Mouse (Mus musculus): Measurements from ENCODE around the gene Tspan7.

Tspan7 gene

DNA sequence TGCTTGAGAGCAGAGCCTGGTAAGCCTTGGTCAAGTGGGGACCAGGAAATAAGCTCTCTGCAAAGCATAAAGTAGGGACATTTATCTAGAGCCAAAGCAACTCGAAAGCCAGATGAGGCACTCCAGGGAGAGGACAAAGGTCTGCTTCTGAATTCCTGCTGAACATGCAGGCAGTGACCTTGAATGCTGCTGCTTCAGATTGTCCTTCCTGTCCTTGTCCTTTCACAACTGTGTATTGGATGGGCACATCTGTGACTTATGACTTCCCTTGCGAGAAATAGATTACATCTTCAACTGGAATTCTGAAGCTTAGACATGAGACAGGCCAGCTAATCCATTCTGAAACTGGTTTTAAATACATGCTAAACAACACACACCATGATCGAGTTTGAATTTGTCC is 71.9 kb downstream of the Tspan7 start:
- no peak for DNase-seq

DNA sequence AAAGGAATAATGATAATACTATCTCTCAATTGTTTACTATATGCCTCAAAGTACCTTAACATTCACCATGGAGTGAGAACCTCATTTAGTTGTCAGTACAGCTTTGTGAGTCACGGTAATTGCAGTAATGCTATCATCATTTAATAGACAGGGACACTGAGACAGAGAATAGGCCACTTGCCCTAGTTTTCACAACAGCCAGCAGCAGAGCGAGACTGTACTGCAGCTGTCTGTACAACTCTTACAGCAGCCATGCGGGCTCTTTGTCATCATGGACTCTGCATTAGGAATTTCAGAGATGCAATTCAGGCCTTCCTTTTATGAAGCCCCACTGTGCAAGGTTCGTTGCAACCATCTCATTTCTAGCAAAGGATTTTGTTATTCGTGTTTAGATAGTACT is 72.6 kb downstream of the Tspan7 start:
- DNase-seq = no peak

DNA sequence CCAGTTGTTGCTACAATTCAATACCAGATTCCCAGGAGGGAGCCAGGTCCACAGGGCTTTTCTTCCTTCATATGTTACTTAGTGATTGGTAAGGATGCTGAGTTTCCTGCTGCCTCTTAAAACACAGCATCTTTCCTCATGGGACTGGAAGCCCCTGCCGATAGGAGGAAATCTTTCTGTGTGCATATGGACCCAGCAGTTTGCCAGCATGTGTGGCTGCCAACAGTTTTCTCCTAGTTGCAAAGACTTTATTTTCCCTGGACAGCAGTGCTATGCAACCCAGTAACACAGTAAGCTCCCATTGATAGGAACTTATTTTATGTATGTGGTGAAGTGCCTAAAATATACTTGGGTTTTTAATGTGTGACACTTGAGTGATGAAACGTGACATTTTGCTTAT is 73.7 kb downstream of the Tspan7 start:
- no peak for DNase-seq

DNA sequence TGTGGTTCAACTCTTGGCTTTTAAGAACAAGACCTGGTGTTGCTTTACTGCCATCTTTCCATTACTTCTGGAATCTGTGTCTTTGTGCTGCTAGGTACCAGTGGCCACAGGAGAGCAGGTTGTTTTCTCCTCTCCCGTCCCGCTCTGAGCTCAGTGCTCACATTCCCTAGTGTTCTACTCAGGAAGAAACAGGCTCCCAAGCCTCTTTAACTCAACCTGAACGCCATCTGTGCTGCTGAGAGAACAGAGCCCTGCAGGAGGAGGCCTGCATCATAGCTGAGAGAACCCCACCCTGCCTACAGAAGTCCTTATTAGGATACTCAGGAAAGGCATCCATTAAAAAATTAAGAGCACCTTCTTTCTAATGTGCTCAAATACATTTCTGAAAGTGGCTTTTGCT is 80.9 kb downstream of the Tspan7 start:
- no peak for DNase-seq

DNA sequence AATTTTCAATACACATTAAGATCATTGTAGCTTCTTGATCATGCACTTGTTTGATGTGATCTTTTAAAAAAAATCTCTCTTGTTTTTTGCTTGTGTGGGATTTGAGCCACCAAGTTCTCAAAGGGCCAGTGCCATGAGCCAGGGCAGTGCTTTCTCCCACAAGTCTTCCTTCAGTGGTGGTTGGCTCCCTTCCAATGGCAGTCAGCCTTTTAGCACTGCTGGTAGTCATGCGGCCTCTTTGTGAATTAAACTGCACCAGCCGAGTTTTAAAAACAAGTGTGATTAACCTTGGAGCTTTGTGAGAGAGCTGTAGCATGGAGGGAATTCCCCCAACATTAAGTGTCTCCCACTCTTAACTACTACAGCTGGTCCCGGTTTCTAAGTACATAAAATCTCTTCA is 89.6 kb downstream of the Tspan7 start:
- no peak for DNase-seq

DNA sequence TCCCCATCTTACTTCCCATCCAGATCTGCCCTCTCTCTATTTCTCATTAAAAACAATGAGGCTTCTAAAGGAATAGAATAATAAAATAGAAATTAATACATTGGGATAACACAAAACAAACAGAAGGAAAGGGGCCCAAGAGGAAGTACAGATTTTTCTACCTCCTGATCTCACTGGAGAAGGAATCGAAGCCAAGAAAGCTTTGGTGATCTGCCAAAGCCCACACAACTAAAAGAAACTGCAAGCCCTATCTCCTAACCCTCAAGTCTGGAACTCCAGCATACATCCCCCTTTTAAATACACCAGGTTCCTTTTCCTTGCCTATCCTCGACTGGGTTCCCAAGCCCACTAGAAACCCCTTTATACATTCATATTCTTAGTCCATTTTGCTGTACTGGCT is 90.4 kb downstream of the Tspan7 start:
- no peak for DNase-seq

DNA sequence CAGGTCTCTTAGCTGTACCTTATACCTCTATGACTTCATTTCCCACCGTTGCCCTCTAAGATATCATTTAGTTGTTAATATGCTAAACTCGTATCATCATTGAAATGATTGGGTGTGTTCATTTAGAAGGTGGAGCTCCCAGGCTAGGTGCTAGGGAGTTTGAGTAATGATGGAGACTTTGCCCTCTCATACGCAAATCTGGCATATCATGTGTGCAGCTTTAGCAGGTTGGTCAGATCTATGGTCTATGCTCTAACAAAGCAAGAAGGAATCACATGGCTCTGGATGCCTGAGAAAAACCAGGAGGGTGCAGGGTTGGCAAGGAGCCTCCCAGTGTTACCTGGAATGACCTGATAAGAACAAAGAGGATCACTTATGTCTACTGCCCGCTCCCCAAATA is 91.4 kb downstream of the Tspan7 start:
- DNase-seq = no peak

DNA sequence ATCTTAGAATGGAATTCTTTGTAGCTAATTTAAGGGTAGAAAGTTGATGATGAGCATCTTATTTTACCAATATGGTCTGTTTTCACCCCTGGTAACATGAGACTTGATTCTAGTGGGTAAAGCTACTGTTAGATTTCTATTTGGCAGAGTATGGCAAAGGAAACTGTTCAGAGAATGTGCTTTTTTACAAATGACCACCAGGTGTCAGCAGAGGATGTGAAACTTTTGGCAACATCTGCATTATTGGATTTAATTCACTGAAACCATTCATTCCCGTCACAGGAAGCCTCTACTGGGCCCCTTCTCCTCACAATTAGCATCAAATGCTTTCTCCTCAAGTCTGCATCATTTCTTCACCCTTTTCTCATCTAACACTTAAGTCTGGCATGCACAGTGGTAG is 92.4 kb downstream of the Tspan7 start:
- DNase-seq = no peak

DNA sequence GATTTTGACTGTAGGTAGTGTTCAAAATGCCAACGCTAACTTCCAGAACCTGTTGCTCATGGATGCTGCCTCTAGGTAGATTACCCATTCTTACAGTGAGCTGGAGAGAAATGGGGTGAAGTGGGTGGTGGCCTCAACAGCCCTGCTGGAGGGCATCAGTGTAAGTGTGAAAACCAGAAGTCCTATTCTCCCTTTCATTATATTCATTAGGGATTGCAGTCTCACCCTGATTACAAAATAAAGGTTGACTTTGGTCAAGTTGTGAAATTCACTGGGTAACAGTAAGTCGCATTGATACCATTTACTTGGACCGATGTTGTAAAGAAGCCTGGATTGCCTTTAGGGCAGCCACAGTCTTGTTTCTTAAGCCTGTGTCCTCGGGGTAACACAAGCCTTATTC is 97.8 kb downstream of the Tspan7 start:
- DNase-seq = no peak

DNA sequence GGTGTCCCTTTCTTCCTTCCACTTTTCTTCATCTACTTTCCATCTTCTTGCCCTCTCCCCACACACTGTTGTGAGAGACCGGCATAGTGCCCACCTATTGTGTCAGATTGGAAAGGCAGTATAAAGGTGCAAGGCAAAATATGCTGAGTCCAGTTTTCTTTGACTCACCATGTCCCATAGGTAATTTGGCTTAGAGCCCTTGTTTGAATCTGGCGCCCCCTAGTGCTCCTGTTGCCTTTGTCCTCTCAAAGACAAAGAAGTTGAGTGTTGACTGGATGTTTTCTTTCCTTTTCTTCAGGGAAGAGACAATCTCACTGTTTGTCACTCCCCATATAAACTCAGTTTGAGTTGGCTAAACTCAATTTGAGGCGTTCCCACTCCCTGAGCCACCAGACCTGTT is 107.3 kb downstream of the Tspan7 start:
- DNase-seq = no peak

DNA sequence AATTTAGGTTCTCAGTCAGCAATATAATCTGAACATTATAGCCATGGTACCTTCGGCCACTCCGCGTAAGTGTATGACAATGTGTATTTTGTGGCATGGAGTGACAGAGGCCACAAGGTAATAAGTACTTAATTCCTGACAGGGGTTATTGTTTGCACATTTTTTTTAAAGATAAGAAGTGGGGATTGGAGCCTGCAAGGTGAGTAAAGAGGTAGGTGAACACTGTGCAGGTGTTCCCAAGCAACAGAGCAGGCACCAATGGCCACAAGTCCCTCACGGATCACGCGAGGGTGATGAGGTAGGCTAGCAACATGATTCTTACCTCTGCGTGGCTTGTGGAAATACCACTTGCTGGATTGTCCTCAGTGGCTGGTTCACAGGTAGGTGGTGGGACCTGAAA is 108.6 kb downstream of the Tspan7 start:
- DNase-seq = no peak

DNA sequence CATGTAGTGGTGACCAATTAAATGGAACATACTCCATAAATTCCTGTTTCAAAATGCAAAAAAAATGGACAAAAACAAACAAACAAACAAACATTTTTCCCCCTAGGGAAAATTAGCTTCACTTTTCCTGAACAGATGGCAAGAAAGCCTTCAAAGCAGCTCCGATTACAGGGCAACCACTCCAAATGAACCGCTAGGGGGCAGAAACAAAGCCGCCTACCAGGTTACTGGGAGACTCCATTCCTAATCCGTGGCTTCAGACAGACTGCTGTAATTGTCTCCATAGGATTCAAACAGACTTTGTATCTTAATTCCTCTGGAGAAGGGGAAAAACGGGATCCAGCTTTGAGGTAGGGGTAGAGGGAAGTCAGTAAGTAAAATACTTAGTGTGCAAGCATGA is 132.2 kb downstream of the Tspan7 start:
- no peak for DNase-seq

DNA sequence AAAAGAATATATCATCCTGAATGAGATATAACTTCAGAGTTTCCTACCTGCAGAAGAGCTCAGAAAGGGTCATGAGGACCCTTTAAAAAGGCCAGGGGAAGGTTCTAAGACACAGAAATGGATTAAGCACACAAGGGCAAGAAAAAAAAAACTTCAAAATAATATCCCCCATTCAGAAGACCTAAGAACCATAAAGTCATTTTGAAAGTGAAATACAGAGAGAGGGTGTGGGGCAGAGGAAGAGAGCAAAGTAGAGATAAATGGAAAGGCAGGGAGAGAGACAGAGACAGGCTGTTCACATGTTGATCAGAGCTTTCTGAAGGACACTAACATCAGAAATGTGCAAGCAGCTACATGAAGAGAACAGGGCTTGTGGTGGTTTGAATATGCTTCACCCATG is 156.1 kb downstream of the Tspan7 start:
- no peak for DNase-seq
